Mouse (Mus musculus) CD4-positive, CD25-positive, alpha-beta regulatory T cell, adult 2 months (primary cell): ENCODE data around the gene Polk.

Source experiments
- DNase-seq: peaks from one replicate; pipeline ENCODE4 v3.0.0-alpha.2; 2012; ENCODE audit warnings: low read depth, low spot score

The Polk gene

DNA sequence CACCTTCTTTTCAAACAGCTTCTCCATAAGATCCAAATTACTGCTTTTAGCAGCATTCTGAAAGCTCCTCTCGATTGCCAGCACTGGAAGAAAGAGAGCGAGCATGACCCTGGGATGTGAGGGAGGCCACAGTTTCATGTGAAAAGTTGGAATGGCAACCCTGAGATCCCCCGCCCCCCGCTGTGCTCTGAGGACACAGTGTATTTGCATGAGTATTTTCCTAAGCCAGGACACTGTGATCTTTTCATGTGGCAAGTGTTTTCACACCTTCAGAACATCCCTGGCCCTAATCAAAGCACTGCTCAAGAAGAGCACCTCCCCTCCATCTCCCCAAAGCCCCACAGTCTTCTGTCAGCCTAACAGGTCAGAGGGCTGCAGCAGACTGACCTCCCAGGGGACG, 77.1 kb downstream of the Polk start:
- DNase-seq: no peak

DNA sequence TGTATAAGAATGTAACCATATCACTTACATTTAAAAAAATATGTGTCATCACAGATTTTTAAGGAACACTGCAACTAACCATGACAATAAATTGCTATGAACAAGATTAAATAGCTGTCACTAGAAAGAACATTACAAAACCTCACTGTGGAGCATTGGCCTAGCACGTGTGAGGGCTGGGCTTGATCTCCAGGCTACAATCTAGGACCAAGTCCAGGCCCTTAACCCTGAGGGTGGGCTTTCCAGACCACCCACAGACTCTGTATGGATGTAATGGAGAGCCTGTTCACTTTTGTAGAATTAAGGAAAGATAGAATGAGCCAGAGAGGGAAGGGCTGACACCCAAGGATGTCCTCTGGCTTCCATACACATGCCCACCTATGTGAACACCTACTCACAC, 79.7 kb downstream of the Polk start:
- DNase-seq: no peak

DNA sequence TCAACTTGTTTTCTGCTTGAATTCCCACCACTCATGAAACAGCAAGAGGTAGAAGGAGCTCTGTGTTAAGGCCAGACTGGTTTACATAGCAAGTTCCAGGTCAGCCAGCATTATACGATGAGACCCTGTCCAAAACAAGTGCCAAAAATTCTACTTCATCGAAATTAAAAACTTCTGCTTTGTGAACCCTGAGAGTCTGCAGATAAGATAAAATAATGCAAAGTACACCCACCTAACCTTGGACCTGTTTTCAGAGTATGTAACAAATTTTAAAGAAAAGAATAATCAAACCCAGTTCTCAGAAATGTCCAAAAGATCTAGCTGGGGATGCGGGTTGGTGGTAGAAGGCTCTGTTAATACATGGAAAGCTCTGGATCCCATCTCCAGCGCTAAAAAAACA, 83.8 kb downstream of the Polk start:
- DNase-seq: no peak

- no peak for DNase-seq
Observed at GRCm38 (mm10) chr13:96458018-96458417, 84.4 kb downstream of the Polk start.

DNA sequence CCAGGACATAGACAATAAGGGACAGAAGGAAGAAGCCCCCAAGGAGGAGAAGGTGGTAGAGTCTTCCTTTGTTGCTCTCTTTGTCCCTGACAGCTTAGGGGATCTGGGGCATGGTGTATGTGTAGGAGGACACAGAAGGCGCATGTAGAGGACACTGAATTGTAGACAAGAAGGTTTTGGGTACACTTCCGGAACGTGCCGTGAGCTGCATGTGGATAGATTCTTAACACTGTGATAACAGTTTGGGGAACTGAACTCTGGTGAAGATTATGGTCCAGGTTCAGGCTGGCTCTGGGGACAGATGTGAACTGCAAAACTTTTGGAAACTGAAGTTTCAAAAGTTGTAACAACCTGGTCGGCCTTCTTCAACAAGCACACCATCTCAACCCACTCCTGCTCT, 84.8 kb downstream of the Polk start:
- no peak for DNase-seq

DNA sequence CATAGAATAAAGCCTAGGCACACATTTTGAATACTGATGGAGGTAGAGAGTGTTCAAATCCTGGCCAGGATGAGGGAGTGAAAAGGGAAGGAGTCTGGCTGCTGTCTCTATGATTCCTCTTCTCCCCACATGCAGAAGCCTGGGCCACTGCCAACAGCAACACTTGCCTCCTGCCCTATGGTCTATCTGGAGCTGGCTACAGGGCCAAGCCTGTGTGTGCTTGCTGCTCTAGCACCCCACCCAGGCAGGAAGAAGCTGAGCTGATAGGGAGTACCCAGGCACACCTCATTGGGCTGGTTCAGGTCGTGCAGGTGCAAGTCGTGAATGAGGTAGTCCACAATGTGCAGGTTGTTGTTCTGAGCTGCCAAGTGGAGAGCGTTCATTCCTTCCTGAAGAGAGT, 88.1 kb downstream of the Polk start:
- no peak for DNase-seq

DNA sequence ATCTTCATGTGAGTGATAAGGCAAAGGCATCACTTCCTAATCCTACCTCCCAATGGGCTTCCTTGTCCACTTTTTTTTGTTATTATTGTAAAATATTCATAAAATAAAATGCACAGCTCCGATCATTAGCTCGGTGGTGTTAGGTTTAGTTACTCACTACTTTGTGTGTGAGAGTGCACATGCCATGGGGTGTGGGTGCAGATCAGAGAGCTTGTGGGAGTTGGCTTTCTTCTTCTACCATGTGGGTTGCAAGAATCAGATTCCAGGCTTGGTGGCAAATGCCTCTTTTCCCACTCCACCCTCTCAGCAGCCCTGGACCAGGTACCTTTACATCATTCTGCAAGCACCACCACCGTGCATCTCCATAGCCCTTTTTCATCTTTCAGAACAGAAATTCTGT, 89.8 kb downstream of the Polk start:
- DNase-seq: no peak

DNA sequence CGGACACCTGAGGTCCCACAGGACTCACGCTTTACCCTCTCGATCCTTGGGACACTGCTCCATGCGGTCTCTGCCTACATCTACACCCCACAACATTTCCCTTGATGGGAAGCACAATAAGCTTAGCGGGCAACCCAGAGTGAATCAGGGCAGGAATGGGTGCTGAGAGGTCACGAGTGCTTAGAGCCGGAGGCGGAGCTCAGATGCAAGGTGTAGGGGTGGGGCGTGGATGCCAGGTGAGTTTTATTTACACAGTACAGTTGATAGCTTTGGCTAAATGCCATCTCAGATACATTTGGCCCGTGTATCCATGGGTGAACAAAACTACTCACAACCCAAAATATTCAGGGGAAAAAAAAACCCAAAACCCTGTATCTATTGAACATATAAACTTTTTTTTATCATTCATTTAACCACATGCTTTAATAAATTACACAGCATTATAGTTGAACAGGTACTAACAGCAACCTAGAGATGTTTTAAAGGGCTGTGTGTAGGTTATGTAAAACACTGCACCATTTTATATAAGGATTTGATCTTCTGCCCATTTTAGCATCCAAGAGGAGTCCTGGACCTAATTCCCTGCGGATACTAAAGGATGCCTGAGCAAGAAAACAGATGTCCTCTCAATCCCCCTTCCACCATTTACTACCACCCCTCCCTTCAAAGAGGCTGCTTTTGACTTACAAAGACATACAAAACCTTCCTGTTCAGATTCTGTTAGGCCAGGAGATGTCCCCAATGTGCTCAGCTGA, 90.8 kb downstream of the Polk start:
- DNase-seq: no peak

- no peak for DNase-seq
Observed at GRCm38 (mm10) chr13:96450869-96451268, 91.5 kb downstream of the Polk start.

DNA sequence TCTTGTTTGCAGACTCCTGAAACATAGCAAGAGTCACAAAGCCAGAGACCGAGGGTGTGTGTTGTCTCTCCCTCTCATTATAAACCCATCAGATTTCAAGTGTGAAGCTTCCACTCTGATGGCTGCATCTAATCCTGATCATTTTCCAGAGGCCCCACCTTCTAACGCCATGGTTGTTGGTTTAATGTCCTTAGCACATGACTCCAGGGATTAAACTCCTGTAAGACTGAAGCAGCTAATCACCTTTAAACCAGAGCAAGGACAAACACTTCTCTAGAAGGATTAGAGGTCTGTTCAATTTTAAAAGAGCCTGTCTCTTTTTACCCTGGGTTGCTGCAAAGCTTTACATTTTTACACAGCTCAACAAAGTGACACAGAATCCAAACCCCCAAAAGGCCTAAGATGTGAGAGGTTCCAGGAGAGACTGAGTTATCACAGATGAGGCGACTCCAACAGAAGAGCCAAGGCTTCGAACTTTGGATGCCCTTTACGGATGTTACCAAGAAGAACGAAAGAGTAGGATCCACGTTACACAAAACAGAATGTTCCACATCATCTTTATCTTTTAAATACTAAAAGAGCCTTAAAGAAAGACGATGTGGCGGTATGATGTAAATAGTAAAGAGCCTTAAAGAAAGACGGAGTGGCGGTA, 92.0 kb downstream of the Polk start:
- no peak for DNase-seq

GRCm38 (mm10) chr13:96440436-96440835, 101.9 kb downstream of the Polk start:
- no peak for DNase-seq

DNA sequence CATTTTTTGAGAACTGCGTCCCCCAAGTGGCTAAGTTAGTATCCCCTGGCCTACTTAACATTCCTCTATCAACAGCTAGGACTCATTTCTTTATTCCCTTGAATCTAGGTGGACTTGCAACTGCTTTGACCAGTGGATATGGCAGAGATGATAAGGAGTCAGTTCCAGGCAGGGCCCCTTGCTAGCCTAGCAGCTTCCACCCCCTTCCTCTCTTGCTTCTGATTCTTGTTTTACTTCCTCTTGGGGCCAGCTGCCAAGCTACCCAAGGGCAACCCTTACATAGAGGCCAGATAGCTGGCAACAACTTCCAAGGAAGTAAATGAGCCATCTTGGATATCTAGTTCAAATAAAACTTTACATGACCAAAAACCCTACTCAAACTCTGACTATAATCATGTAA, 105.5 kb downstream of the Polk start:
- no peak for DNase-seq

- no peak for DNase-seq
Observed at GRCm38 (mm10) chr13:96435793-96436192, 106.6 kb downstream of the Polk start.

GRCm38 (mm10) chr13:96434899-96435331, 107.5 kb downstream of the Polk start:
- no peak for DNase-seq

GRCm38 (mm10) chr13:96433648-96434190, 108.7 kb downstream of the Polk start:
- DNase-seq: peak; percentile 15

GRCm38 (mm10) chr13:96433041-96433440, 109.3 kb downstream of the Polk start:
- DNase-seq: no peak

GRCm38 (mm10) chr13:96432376-96432811, 110.0 kb downstream of the Polk start:
- DNase-seq: no peak

DNA sequence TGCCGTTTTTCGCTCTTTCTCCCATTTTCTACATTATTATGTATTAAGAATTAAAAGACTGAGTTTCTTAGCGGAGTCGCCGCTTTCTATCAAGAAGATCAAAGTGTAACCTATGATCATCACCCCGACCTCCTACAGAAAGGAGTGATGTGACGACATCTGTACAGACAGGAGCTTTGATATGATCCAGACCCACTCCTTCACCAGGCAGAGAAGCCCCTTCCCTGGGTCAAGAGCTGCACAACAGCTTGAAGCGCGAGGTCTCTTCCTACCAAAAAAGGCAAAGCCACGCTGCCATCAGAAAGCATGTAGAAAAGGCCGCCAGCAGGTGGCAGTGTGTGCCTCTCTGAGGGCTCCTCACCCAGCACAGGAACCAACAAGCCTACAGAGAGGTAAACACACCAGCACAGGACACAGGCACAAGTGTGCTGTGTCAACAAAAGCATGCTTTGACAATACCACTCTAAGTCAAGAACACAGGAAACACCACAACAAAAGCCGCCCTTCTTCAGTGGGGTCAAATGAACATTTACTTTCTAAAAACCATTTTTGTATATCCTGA, 110.7 kb downstream of the Polk start:
- DNase-seq: peak; percentile 91
